Mouse (Mus musculus): Measurements from ENCODE around the gene A530016L24Rik.

GRCm38 (mm10) chr12:112549287-112549686 is 60.0 kb downstream of the A530016L24Rik start:
- TF ChIP-seq CTCF (IDR thresholded peaks at IDR 0.05; ENCODE audit: low read depth) (no peak), EP300 (IDR thresholded peaks at IDR 0.05; ENCODE audit: low read depth) (no peak)
